Mouse (Mus musculus) brown adipose tissue, adult 24 weeks (tissue): ENCODE data around the gene Tgfbr2. TPM values are rescaled to one million over a fixed set of nuclear protein-coding genes. Genes with fewer than 3 reads are reported as not detected.

Experiments used
- H3K27ac ChIP-seq: fragments of 200-500 bp; replicated peaks from 2 replicates; pipeline ENCODE4 v1.5.1; 2012; ENCODE audit warnings: low read depth, mild to moderate bottlenecking, low read length
- H3K4me1 ChIP-seq: fragments of 200-500 bp; 2 replicates; pipeline ENCODE4 v1.6.1; 2012; ENCODE audit warnings: low read length, mixed read lengths; ENCODE audit not compliant: control insufficient read depth, insufficient read depth, insufficient read length
- H3K4me3 ChIP-seq: fragments of 200-500 bp; 2 replicates; pipeline ENCODE4 v1.5.1; 2012; ENCODE audit warnings: low read depth, mild to moderate bottlenecking, low read length, moderate library complexity; ENCODE audit not compliant: insufficient read depth
- polyA plus RNA-seq: library from polyadenylated mRNA; stranded (reverse); fragments of >200 nt; gene quantifications from 2 replicates; pipeline ENCODE4 v1.2.4, GENCODE M21; 2012; ENCODE audit not compliant: missing spikeins, insufficient read depth, insufficient read length

Gene Tgfbr2
- polyA plus RNA-seq, 1 experiment: 60.5 TPM

GRCm38 (mm10) chr9:116126494-116126893 lies 48.7 kb downstream of the Tgfbr2 start:
- peaks cover 4% of the 10 kb centered on the region; the same call in 1 of the 2 replicates for H3K4me1 ChIP-seq
- H3K4me3 ChIP-seq: no peak overlapping the region
- no peak overlapping the region for H3K27ac ChIP-seq

GRCm38 (mm10) chr9:116122969-116123589 lies 52.1 kb downstream of the Tgfbr2 start:
- Histone ChIP-seq H3K4me1 (peaks cover 4% of the 10 kb centered on the region; the same call in 1 of the 2 replicates), H3K4me3 (no peak overlapping the region), H3K27ac (0 out of 2 replicates have a peak overlapping the region, but pooled peaks have one; percentile 5)

DNA sequence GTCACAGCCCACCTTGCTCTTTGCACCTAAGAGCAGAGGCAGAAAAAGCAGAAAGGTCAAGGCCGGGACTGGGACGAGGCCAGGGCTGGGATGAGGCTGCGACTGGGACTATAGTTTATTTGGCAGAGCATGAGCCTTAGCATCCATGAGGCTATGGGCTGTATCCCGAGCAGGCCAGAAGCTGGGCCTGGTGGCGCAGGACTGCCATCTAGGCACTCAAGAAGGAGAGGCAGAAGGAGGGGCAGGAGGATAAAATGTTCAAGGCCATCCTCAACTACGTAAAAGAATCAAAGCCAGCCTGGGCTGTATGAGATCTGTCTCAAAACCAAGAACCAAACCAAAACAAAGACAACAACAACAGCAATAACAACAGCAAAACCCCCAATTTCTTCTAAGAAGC lies 52.6 kb downstream of the Tgfbr2 start:
- Histone ChIP-seq H3K4me1 (peaks cover 4% of the 10 kb centered on the region; the same call in 1 of the 2 replicates), H3K27ac (no peak overlapping the region), H3K4me3 (no peak overlapping the region)

DNA sequence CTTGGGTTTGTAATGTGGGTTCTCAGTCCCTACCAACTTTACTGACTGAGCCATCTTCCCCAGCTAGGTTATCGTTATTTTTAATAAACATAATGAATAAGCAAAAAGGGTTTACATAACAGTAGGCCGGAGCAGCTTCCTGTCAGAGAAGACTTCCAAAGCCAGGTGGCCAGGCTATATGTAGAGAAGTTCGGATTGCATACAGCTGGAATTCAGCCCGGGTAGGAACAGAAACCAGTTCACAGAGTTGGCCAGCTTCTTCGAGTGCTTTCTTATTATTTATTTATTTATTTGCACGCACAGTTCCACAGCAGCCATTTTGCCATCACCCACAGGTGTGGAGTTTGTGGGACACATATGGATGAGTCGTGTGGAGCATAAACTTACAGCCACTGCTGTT lies 53.7 kb downstream of the Tgfbr2 start:
- H3K4me3 ChIP-seq: no peak overlapping the region

DNA sequence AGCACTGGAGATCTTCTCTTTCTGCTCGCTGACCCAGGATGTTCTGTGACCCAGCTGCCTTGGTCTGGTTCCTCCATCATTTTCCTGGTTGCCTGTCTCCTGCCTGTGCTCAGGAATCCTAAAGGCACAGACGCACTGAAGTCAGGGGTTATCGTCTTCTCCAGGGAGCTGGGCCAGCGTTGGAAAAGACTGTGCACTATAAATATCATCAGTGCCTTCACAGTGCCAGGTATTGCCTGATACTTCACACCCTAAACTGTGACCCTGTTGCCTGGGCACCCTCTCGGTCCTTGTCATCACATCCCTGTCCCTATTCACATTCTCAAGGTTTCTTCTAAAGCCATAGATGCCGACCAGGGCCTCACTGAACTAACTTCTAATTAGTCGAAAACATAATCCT lies 55.2 kb downstream of the Tgfbr2 start:
- peaks cover 8% of the 10 kb centered on the region; the same call in 1 of the 2 replicates for H3K4me1 ChIP-seq
- H3K4me3 ChIP-seq: no peak overlapping the region
- no peak overlapping the region for H3K27ac ChIP-seq

More for the DNA sequence above, 53.7 kb downstream of the Tgfbr2 start:
- Histone ChIP-seq H3K4me1 (peaks cover 4% of the 10 kb centered on the region; the same call in 1 of the 2 replicates), H3K27ac (no peak overlapping the region)

- Histone ChIP-seq H3K27ac (no peak overlapping the region), H3K4me3 (no peak overlapping the region), H3K4me1 (peaks cover 9% of the 10 kb centered on the region; the same call in 1 of the 2 replicates)
These were observed 56.8 kb downstream of the Tgfbr2 start for GRCm38 (mm10) chr9:116118332-116118872.

DNA sequence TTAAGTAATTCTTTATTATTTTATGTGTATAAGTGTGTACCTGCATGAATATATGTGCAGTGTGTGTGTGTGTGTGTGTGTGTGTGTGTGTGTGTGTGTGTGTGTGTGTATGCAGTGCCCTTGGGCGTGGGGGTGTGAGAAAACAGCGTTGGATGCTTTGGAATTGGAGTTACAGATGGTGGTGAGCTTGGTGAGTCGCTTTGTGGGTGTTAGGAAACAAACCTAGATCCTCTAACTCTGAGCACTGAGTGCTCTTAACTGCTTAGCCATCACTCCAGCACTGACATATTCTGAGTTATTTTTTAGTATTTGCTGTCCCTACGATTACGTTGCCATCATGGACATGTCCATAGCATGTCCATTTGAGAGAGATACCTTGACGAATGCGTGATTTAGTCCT lies 59.3 kb downstream of the Tgfbr2 start:
- peaks cover 5% of the 10 kb centered on the region; the same call in 1 of the 2 replicates for H3K4me1 ChIP-seq
- H3K4me3 ChIP-seq: no peak overlapping the region
- no peak overlapping the region for H3K27ac ChIP-seq

DNA sequence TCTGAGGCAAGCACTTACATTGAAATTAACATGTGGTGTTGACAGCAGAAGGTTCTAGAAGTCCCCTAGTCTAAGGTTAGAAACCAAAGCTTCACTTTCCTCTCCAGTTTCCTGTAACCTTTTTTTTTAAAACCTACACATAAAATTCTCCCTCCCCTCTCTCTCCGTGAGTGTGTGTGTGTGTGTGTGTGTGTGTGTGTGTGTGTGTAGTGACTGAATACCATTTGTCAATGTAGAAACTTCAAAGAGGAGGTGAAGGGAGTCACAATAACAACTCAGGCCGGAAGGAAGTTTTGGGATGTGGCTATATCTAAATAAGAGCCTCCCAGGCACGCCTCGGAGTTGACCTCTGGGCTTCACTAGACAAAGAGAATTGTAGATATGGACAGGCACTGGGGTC lies 60.8 kb downstream of the Tgfbr2 start:
- H3K4me1 ChIP-seq: peaks cover 5% of the 10 kb centered on the region; the same call in 1 of the 2 replicates
- peak overlapping the region; percentile 28 for H3K27ac ChIP-seq

DNA sequence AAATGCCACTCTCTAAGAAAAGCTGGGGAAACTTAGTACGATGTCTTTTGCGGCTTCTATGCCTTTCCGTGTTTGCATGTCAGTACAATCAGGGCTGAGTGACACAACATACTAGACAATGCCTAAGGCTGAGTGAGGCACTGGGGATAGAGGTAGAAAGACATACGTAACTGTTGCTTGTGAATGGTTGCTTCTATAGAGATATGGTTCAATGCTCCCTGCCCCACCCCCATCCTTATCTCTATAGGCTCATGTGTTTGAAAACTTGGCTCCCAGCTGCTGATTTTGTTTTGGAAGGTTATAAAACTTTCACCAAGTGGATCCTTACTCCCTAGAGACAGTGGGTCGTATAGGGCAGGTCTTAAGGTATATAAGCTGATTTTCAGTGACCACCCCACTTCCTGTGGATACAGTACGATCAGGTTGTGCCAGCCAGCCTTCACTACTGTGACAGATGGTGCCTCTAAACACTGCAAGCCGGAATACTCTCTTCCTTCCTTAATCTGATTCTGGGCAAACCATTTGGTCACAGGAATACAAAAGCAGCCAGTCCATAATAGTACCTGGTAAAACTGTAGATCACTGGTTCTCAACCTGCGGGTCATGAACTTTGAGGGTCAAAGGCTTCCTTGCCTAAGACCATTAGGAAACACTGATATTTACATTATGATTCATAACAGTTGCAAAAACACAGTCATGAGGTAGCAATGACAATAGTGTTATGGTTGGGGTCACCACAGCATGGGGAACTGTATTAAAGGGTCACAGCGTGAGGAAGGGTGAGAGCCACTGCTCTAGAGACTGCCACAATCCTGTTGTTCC lies 63.8 kb downstream of the Tgfbr2 start:
- H3K4me3 ChIP-seq: no peak overlapping the region
- H3K4me1 ChIP-seq: peaks cover 5% of the 10 kb centered on the region; the same call in 1 of the 2 replicates
- no peak overlapping the region for H3K27ac ChIP-seq

More for the DNA sequence above, 60.8 kb downstream of the Tgfbr2 start:
- no peak overlapping the region for H3K4me3 ChIP-seq

DNA sequence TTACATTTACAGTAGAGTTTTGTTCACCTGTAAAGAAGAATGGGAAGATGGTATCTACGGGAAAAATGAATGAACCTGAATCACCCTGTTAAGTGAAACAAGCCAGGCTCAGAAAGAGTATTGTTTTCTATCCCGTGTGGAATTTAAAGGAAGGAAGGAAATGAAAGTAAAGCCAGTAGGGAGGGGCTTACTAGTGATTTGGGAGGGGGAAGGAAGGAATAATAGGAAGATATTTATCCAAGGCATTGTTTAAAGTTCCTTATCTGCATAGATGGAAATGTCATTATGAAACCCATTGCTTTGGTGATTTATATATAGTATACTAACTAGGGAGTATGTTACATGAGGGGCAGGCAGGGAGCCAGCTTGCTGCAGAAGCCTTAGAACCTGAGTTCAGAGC lies 66.4 kb downstream of the Tgfbr2 start:
- Histone ChIP-seq H3K4me1 (no peaks in the 10 kb centered on the region), H3K27ac (0 out of 2 replicates have a peak overlapping the region, but pooled peaks have one; percentile 36), H3K4me3 (no peak overlapping the region)

GRCm38 (mm10) chr9:116104770-116105169 lies 70.4 kb downstream of the Tgfbr2 start:
- Histone ChIP-seq H3K4me1 (peaks cover 3% of the 10 kb centered on the region), H3K27ac (no peak overlapping the region; the same call in 1 of the 2 replicates), H3K4me3 (no peak overlapping the region)

DNA sequence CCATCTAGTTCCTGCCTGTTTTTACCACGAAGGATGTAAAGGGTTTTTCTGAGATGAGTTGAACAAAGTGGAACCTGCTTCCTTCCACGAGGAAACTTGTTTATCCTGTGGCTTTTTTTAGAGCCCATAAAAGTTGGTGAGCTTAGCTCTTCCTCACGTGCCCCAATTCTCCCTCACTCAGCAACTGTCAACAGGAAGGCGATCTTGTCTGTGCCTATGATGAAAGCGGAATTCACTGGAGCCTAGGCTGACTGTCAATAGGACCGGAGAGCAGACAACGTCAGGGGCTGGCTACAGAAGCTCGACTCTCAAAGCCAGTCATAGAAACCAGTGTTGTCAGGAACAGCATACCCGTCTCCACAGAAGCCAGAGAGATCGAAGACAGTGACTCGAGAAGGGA lies 73.3 kb downstream of the Tgfbr2 start:
- H3K27ac ChIP-seq: peak overlapping the region; percentile 21; the same call in 1 of the 2 replicates
- peaks cover 16% of the 10 kb centered on the region for H3K4me1 ChIP-seq
- no peak overlapping the region for H3K4me3 ChIP-seq

DNA sequence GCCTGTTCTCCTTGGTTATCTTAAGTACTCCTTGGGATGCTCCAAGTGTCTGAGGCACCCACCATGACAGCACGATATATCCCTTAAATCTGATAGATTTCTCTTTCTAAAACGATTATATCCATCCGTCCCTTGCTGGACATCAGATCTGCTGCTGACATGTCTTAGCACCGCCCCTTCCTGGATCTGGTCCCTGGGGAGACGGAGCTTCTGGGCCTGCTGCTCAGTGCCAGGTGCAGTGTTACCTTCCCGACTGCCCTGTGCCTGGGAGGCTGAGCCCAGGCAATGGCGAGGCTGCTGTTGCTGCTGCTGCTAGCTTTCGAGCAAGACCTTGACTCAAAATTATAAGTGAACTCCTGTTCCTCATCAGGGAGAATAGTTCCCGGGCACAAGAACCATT lies 75.1 kb downstream of the Tgfbr2 start:
- Histone ChIP-seq H3K4me1 (peaks cover 16% of the 10 kb centered on the region), H3K27ac (no peak overlapping the region)

DNA sequence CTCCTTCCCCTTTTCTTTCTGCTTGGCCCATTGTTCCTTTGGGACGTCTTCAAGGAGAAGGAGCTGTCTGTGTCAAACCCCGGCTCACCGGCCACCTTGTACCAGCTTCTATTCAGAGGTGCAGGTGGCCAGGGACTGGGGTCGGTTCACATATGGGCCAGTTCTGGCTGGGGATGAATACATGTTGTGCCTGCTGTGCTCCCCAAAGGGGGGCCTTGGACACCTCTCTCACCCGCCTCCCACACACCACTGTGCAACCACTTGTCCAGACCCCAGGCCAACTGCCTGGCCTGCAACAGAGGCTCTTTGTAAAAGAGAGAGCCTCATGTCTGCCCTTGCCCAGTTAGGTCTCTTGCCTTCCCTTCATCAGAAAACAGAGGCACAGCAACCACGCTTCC lies 75.6 kb downstream of the Tgfbr2 start:
- peaks cover 16% of the 10 kb centered on the region for H3K4me1 ChIP-seq
- H3K4me3 ChIP-seq: no peak overlapping the region
- H3K27ac ChIP-seq: no peak overlapping the region

More for the DNA sequence above, 75.1 kb downstream of the Tgfbr2 start:
- H3K4me3 ChIP-seq: no peak overlapping the region
